Mouse (Mus musculus) liver, embryonic 13.5 days (tissue): ENCODE data around the gene Dnal4. TPM values are rescaled to one million over a fixed set of nuclear protein-coding genes. Genes with fewer than 3 reads are reported as not detected.

ENCODE experiments used
- ATAC-seq: fragments of 200-750 bp; cut with Nextera tagmentation; 2 replicates; pipeline ENCODE4 v1.8.0; 2017; ENCODE audit warnings: low read depth, mild to moderate bottlenecking, moderate number of reproducible peaks, moderate library complexity
- DNase-seq: peaks from one replicate; pipeline ENCODE4 v3.0.0; 2022
- H3K27ac ChIP-seq: fragments of 300-500 bp; sonication (generic); 2 replicates; pipeline ENCODE4 v1.5.1; 2015; ENCODE audit warnings: moderate library complexity, mild to moderate bottlenecking, inconsistent platforms
- H3K27me3 ChIP-seq: fragments of 300-500 bp; sonication (generic); 2 replicates; pipeline ENCODE4 v1.6.1; 2015; ENCODE audit warnings: mild to moderate bottlenecking, inconsistent platforms
- H3K36me3 ChIP-seq: fragments of 300-500 bp; sonication (generic); 2 replicates; pipeline ENCODE4 v1.6.1; 2015; ENCODE audit warnings: mild to moderate bottlenecking, inconsistent platforms
- H3K4me1 ChIP-seq: fragments of 300-500 bp; sonication (generic); replicated peaks from 2 replicates; pipeline ENCODE4 v1.6.1; 2015; ENCODE audit warnings: inconsistent platforms
- H3K4me2 ChIP-seq: fragments of 300-500 bp; sonication (generic); 2 replicates; pipeline ENCODE4 v1.6.1; 2015; ENCODE audit warnings: inconsistent platforms, mild to moderate bottlenecking, moderate library complexity
- H3K4me3 ChIP-seq: fragments of 300-500 bp; sonication (generic); replicated peaks from 2 replicates; pipeline ENCODE4 v1.5.1; 2015; ENCODE audit warnings: mild to moderate bottlenecking, inconsistent platforms
- H3K9ac ChIP-seq: fragments of 300-500 bp; sonication (generic); 2 replicates; pipeline ENCODE4 v1.6.1; 2015; ENCODE audit warnings: mild to moderate bottlenecking, inconsistent platforms
- H3K9me3 ChIP-seq: fragments of 300-500 bp; sonication (generic); replicated peaks from 2 replicates; pipeline ENCODE4 v1.6.1; 2016; ENCODE audit warnings: inconsistent platforms
- WGBS: fragments of 180-500 bp; shearing (Covaris S2); methylation state at CpG from one replicate; pipeline ENCODE4 v1.1.7; 2015; ENCODE audit not compliant: insufficient replicate concordance; 5-methylcytosine and 5-hydroxymethylcytosine counted together
- polyA plus RNA-seq: library from polyadenylated mRNA; unstranded; fragments of >200 nt; fragmentation: Nextera tagmentation; extraction: Ambion mirVana; gene quantifications from 2 replicates; pipeline ENCODE4 v1.2.1, GENCODE M21; 2015

Dnal4 gene
- polyA plus RNA-seq, 1 experiment from 2014 or later: 9.1 TPM

GRCm38 (mm10) chr15:79797680-79798079, 20.0 kb upstream of the Dnal4 start:
- H3K27me3 ChIP-seq: peaks cover 50% of the 10 kb centered on the region
- ATAC-seq: no peak
- WGBS: 66% methylated on average over 8 of the region's 8 CpGs

GRCm38 (mm10) chr15:79797096-79797495, 19.4 kb upstream of the Dnal4 start:
- no peaks in the 10 kb centered on the region for H3K9me3 ChIP-seq
- no peak overlapping the region for H3K4me3 ChIP-seq
- ATAC-seq (no peak), DNase-seq (no peak)
- H3K27me3 ChIP-seq: peaks cover 50% of the 10 kb centered on the region
- no peaks in the 10 kb centered on the region for H3K4me1 ChIP-seq
- no peak overlapping the region for H3K9ac ChIP-seq
- WGBS: 68% methylated on average over 7 of the region's 7 CpGs
- no peak overlapping the region for H3K27ac ChIP-seq
- no peak overlapping the region for H3K4me2 ChIP-seq
- H3K36me3 ChIP-seq: no peaks in the 10 kb centered on the region

More at GRCm38 (mm10) chr15:79797680-79798079, 20.0 kb upstream of the Dnal4 start:
- no peak for DNase-seq
- Histone ChIP-seq H3K4me3 (no peak overlapping the region), H3K4me2 (no peak overlapping the region), H3K9me3 (no peaks in the 10 kb centered on the region), H3K9ac (no peak overlapping the region), H3K4me1 (no peaks in the 10 kb centered on the region), H3K36me3 (no peaks in the 10 kb centered on the region), H3K27ac (no peak overlapping the region)

GRCm38 (mm10) chr15:79796256-79796655, 18.6 kb upstream of the Dnal4 start:
- no peak for DNase-seq
- no peak for ATAC-seq

GRCm38 (mm10) chr15:79794173-79794572, 16.5 kb upstream of the Dnal4 start:
- H3K27me3 ChIP-seq: peaks cover 40% of the 10 kb centered on the region
- H3K4me2 ChIP-seq: no peak overlapping the region
- H3K4me1 ChIP-seq: no peaks in the 10 kb centered on the region
- WGBS: 17% methylated on average over 20 of the region's 20 CpGs
- DNase-seq (no peak), ATAC-seq (no peak)
- no peaks in the 10 kb centered on the region for H3K9me3 ChIP-seq
- H3K36me3 ChIP-seq: no peaks in the 10 kb centered on the region
- H3K27ac ChIP-seq: no peak overlapping the region
- H3K4me3 ChIP-seq: no peak overlapping the region
- no peak overlapping the region for H3K9ac ChIP-seq

More at GRCm38 (mm10) chr15:79796256-79796655, 18.6 kb upstream of the Dnal4 start:
- no peaks in the 10 kb centered on the region for H3K9me3 ChIP-seq
- no peak overlapping the region for H3K4me3 ChIP-seq
- H3K4me1 ChIP-seq: no peaks in the 10 kb centered on the region
- H3K9ac ChIP-seq: no peak overlapping the region
- peaks cover 47% of the 10 kb centered on the region for H3K27me3 ChIP-seq
- H3K36me3 ChIP-seq: no peaks in the 10 kb centered on the region
- H3K27ac ChIP-seq: no peak overlapping the region
- no peak overlapping the region for H3K4me2 ChIP-seq
- 65% methylated on average over 12 of the region's 12 CpGs for WGBS

- DNase-seq: no peak
- no peaks in the 10 kb centered on the region for H3K9me3 ChIP-seq
- no peak overlapping the region for H3K27ac ChIP-seq
- H3K4me3 ChIP-seq: no peak overlapping the region
- WGBS: 65% methylated on average over 9 of the region's 9 CpGs
- no peaks in the 10 kb centered on the region for H3K4me1 ChIP-seq
- no peak overlapping the region for H3K9ac ChIP-seq
- no peak overlapping the region for H3K4me2 ChIP-seq
- no peaks in the 10 kb centered on the region for H3K36me3 ChIP-seq
- no peak for ATAC-seq
- peaks cover 32% of the 10 kb centered on the region for H3K27me3 ChIP-seq
Measured at GRCm38 (mm10) chr15:79793076-79793475, 15.4 kb upstream of the Dnal4 start.

GRCm38 (mm10) chr15:79792455-79792854, 14.8 kb upstream of the Dnal4 start:
- ATAC-seq (peak; percentile 34; the same call in 1 of the 2 replicates), DNase-seq (peak; percentile 16)
- no peaks in the 10 kb centered on the region for H3K9me3 ChIP-seq
- no peak overlapping the region for H3K4me2 ChIP-seq
- no peaks in the 10 kb centered on the region for H3K36me3 ChIP-seq
- no peak overlapping the region for H3K27ac ChIP-seq
- H3K4me3 ChIP-seq: no peak overlapping the region
- 29% methylated on average over 19 of the region's 19 CpGs for WGBS
- no peak overlapping the region for H3K9ac ChIP-seq
- H3K27me3 ChIP-seq: peaks cover 37% of the 10 kb centered on the region
- H3K4me1 ChIP-seq: no peaks in the 10 kb centered on the region

- DNase-seq (peak; percentile 37), ATAC-seq (no peak; the same call in 1 of the 2 replicates)
- Histone ChIP-seq H3K27me3 (peaks cover 43% of the 10 kb centered on the region), H3K4me1 (no peaks in the 10 kb centered on the region), H3K4me2 (no peak overlapping the region), H3K27ac (no peak overlapping the region), H3K4me3 (no peak overlapping the region), H3K9me3 (no peaks in the 10 kb centered on the region), H3K36me3 (no peaks in the 10 kb centered on the region), H3K9ac (no peak overlapping the region)
- 3% methylated on average over 12 of the region's 12 CpGs for WGBS
Measured at GRCm38 (mm10) chr15:79791502-79791901, 13.9 kb upstream of the Dnal4 start.

- H3K9ac ChIP-seq: no peak overlapping the region
- no peak overlapping the region for H3K4me2 ChIP-seq
- no peak overlapping the region for H3K4me3 ChIP-seq
- no peak overlapping the region for H3K27ac ChIP-seq
- H3K9me3 ChIP-seq: no peaks in the 10 kb centered on the region
- no peaks in the 10 kb centered on the region for H3K36me3 ChIP-seq
- peaks cover 45% of the 10 kb centered on the region for H3K27me3 ChIP-seq
- H3K4me1 ChIP-seq: no peaks in the 10 kb centered on the region
- WGBS: 62% methylated on average over 6 of the region's 6 CpGs
- no peak for ATAC-seq
- DNase-seq: no peak
Measured at GRCm38 (mm10) chr15:79790905-79791304, 13.3 kb upstream of the Dnal4 start.

- no peak overlapping the region for H3K4me3 ChIP-seq
- 37% methylated on average over 8 of the region's 8 CpGs for whole genome bisulfite sequencing
- no peak overlapping the region for H3K27ac ChIP-seq
- no peaks in the 10 kb centered on the region for H3K9me3 ChIP-seq
- ATAC-seq (no peak), DNase-seq (no peak)
- H3K4me1 ChIP-seq: no peaks in the 10 kb centered on the region
- peaks cover 47% of the 10 kb centered on the region for H3K27me3 ChIP-seq
- no peak overlapping the region for H3K9ac ChIP-seq
- H3K4me2 ChIP-seq: no peak overlapping the region
- H3K36me3 ChIP-seq: no peaks in the 10 kb centered on the region
Measured at GRCm38 (mm10) chr15:79790111-79790510, 12.5 kb upstream of the Dnal4 start.

- DNase-seq (no peak), ATAC-seq (no peak)
- Histone ChIP-seq H3K36me3 (no peaks in the 10 kb centered on the region), H3K4me2 (no peak overlapping the region), H3K4me1 (no peaks in the 10 kb centered on the region), H3K9me3 (no peaks in the 10 kb centered on the region), H3K27ac (no peak overlapping the region), H3K9ac (no peak overlapping the region), H3K4me3 (no peak overlapping the region), H3K27me3 (peaks cover 40% of the 10 kb centered on the region)
- WGBS: 51% methylated on average over 8 of the region's 8 CpGs
Measured at GRCm38 (mm10) chr15:79787815-79788214, 10.2 kb upstream of the Dnal4 start.

- no peaks in the 10 kb centered on the region for H3K4me1 ChIP-seq
- ATAC-seq: no peak
- no peak overlapping the region for H3K4me2 ChIP-seq
- H3K27ac ChIP-seq: no peak overlapping the region
- DNase-seq: no peak
- 56% methylated on average over 1 of the region's 1 CpGs for WGBS
- peaks cover 23% of the 10 kb centered on the region for H3K27me3 ChIP-seq
- H3K36me3 ChIP-seq: no peaks in the 10 kb centered on the region
- no peak overlapping the region for H3K9ac ChIP-seq
- no peaks in the 10 kb centered on the region for H3K9me3 ChIP-seq
- no peak overlapping the region for H3K4me3 ChIP-seq
Measured at GRCm38 (mm10) chr15:79785056-79785455, 7.4 kb upstream of the Dnal4 start.

- Histone ChIP-seq H3K27ac (no peak overlapping the region), H3K4me3 (no peak overlapping the region), H3K4me1 (peaks cover 21% of the 10 kb centered on the region), H3K27me3 (peaks cover 6% of the 10 kb centered on the region; the same call in 1 of the 2 replicates), H3K36me3 (no peaks in the 10 kb centered on the region), H3K9ac (no peak overlapping the region), H3K4me2 (no peak overlapping the region), H3K9me3 (no peaks in the 10 kb centered on the region)
- ATAC-seq (no peak), DNase-seq (no peak)
- 52% methylated on average over 7 of the region's 7 CpGs for WGBS
Measured at GRCm38 (mm10) chr15:79775662-79776061, 2.0 kb downstream of the Dnal4 start.
